Mouse (Mus musculus): ENCODE measurements around the gene Mgea5. TPM values are rescaled to one million over a fixed set of nuclear protein-coding genes. Genes with fewer than 3 reads are reported as not detected.
A peak's percentile ranks its signal among the peaks of the same experiment; 100 is the strongest.

Gene Mgea5
- polyA plus RNA-seq (2014; fragmentation: Nextera tagmentation; extraction: Ambion mirVana): 46.3 and 67.8 TPM in 2 replicates

GRCm38 (mm10) chr19:45783181-45783932 is at the start of gene Mgea5:
Gene Mgea5 (minus strand): TSS chr19:45783837.
- peaks cover 17% of the 10 kb centered on the region for H3K36me3 ChIP-seq (ENCODE audit: control insufficient read depth, insufficient read depth, low read length)
- H3K4me2 ChIP-seq (replicated peaks; ENCODE audit: low read depth, low read length): peak within 1 kb of the TSS; percentile 70
- peak within 1 kb of the TSS; percentile 76 for H3K4me3 ChIP-seq (ENCODE audit: low read length)
- no peaks in the 10 kb centered on the region for H3K27me3 ChIP-seq (ENCODE audit: control insufficient read depth, insufficient read depth, low read length)
- H3K9me3 ChIP-seq (ENCODE audit: control insufficient read depth, low read length): no peaks in the 10 kb centered on the region
- peaks cover 14% of the 10 kb centered on the region for H3K4me1 ChIP-seq (ENCODE audit: control insufficient read depth, insufficient read depth, low read length)
- under 1% methylated on average over 62 of the region's 71 CpGs for WGBS
- H3K27ac ChIP-seq (ENCODE audit: low read depth, low read length): peak within 1 kb of the TSS; percentile 97
- ATAC-seq (ENCODE audit: low FRiP score, low TSS enrichment): peak; percentile 98
- H3K9ac ChIP-seq (ENCODE audit: low read depth, low read length): peak within 1 kb of the TSS; percentile 86

GRCm38 (mm10) chr19:45830679-45831078 is 47.0 kb upstream of the Mgea5 start:
- no peak for ATAC-seq (ENCODE audit: low FRiP score, low TSS enrichment)
- WGBS: 32% methylated on average over 2 of the region's 2 CpGs
- Histone ChIP-seq H3K4me2 (replicated peaks; ENCODE audit: low read depth, low read length) (no peak overlapping the region), H3K36me3 (ENCODE audit: control insufficient read depth, insufficient read depth, low read length) (no peaks in the 10 kb centered on the region), H3K9me3 (ENCODE audit: control insufficient read depth, low read length) (no peaks in the 10 kb centered on the region), H3K4me1 (ENCODE audit: control insufficient read depth, insufficient read depth, low read length) (peaks cover 4% of the 10 kb centered on the region; the same call in 1 of the 2 replicates), H3K4me3 (ENCODE audit: low read length) (no peak overlapping the region), H3K27ac (ENCODE audit: low read depth, low read length) (no peak overlapping the region), H3K27me3 (ENCODE audit: control insufficient read depth, insufficient read depth, low read length) (no peaks in the 10 kb centered on the region), H3K9ac (ENCODE audit: low read depth, low read length) (no peak overlapping the region)

GRCm38 (mm10) chr19:45827736-45828135 is 44.1 kb upstream of the Mgea5 start:
- Histone ChIP-seq H3K4me1 (ENCODE audit: control insufficient read depth, insufficient read depth, low read length) (peaks cover 4% of the 10 kb centered on the region; the same call in 1 of the 2 replicates), H3K27me3 (ENCODE audit: control insufficient read depth, insufficient read depth, low read length) (no peaks in the 10 kb centered on the region), H3K4me3 (ENCODE audit: low read length) (no peak overlapping the region), H3K9ac (ENCODE audit: low read depth, low read length) (no peak overlapping the region), H3K4me2 (replicated peaks; ENCODE audit: low read depth, low read length) (no peak overlapping the region), H3K9me3 (ENCODE audit: control insufficient read depth, low read length) (no peaks in the 10 kb centered on the region), H3K36me3 (ENCODE audit: control insufficient read depth, insufficient read depth, low read length) (no peaks in the 10 kb centered on the region), H3K27ac (ENCODE audit: low read depth, low read length) (no peak overlapping the region)
- no peak for ATAC-seq (ENCODE audit: low FRiP score, low TSS enrichment)
- 94% methylated on average over 3 of the region's 3 CpGs for WGBS

- Histone ChIP-seq H3K9me3 (ENCODE audit: control insufficient read depth, low read length) (no peaks in the 10 kb centered on the region), H3K36me3 (ENCODE audit: control insufficient read depth, insufficient read depth, low read length) (no peaks in the 10 kb centered on the region), H3K9ac (ENCODE audit: low read depth, low read length) (no peak overlapping the region), H3K4me1 (ENCODE audit: control insufficient read depth, insufficient read depth, low read length) (peaks cover 4% of the 10 kb centered on the region; the same call in 1 of the 2 replicates), H3K4me3 (ENCODE audit: low read length) (no peak overlapping the region), H3K4me2 (replicated peaks; ENCODE audit: low read depth, low read length) (no peak overlapping the region), H3K27ac (ENCODE audit: low read depth, low read length) (no peak overlapping the region), H3K27me3 (ENCODE audit: control insufficient read depth, insufficient read depth, low read length) (no peaks in the 10 kb centered on the region)
- ATAC-seq (ENCODE audit: low FRiP score, low TSS enrichment): no peak
- WGBS: 83% methylated on average over 5 of the region's 5 CpGs
These were observed 43.5 kb upstream of the Mgea5 start for GRCm38 (mm10) chr19:45827125-45827524.

- ATAC-seq (ENCODE audit: low FRiP score, low TSS enrichment): no peak
- H3K9ac ChIP-seq (ENCODE audit: low read depth, low read length): no peak overlapping the region
These were observed 42.5 kb upstream of the Mgea5 start for GRCm38 (mm10) chr19:45826146-45826545.

GRCm38 (mm10) chr19:45821832-45822231 is 38.2 kb upstream of the Mgea5 start:
- Histone ChIP-seq H3K9me3 (ENCODE audit: control insufficient read depth, low read length) (no peaks in the 10 kb centered on the region), H3K9ac (ENCODE audit: low read depth, low read length) (no peak overlapping the region), H3K4me1 (ENCODE audit: control insufficient read depth, insufficient read depth, low read length) (peaks cover 9% of the 10 kb centered on the region), H3K4me2 (replicated peaks; ENCODE audit: low read depth, low read length) (no peak overlapping the region), H3K27ac (ENCODE audit: low read depth, low read length) (no peak overlapping the region), H3K4me3 (ENCODE audit: low read length) (no peak overlapping the region), H3K36me3 (ENCODE audit: control insufficient read depth, insufficient read depth, low read length) (no peaks in the 10 kb centered on the region), H3K27me3 (ENCODE audit: control insufficient read depth, insufficient read depth, low read length) (no peaks in the 10 kb centered on the region)
- WGBS: 65% methylated on average over 5 of the region's 5 CpGs
- ATAC-seq (ENCODE audit: low FRiP score, low TSS enrichment): no peak

More at GRCm38 (mm10) chr19:45826146-45826545, 42.5 kb upstream of the Mgea5 start:
- no peaks in the 10 kb centered on the region for H3K27me3 ChIP-seq (ENCODE audit: control insufficient read depth, insufficient read depth, low read length)
- no peak overlapping the region for H3K4me2 ChIP-seq (replicated peaks; ENCODE audit: low read depth, low read length)
- H3K9me3 ChIP-seq (ENCODE audit: control insufficient read depth, low read length): no peaks in the 10 kb centered on the region
- no peak overlapping the region for H3K4me3 ChIP-seq (ENCODE audit: low read length)
- WGBS: 88% methylated on average over 3 of the region's 3 CpGs
- H3K36me3 ChIP-seq (ENCODE audit: control insufficient read depth, insufficient read depth, low read length): no peaks in the 10 kb centered on the region
- H3K4me1 ChIP-seq (ENCODE audit: control insufficient read depth, insufficient read depth, low read length): no peaks in the 10 kb centered on the region
- no peak overlapping the region for H3K27ac ChIP-seq (ENCODE audit: low read depth, low read length)

- Histone ChIP-seq H3K4me1 (ENCODE audit: control insufficient read depth, insufficient read depth, low read length) (peaks cover 28% of the 10 kb centered on the region), H3K9ac (ENCODE audit: low read depth, low read length) (no peak overlapping the region), H3K27ac (ENCODE audit: low read depth, low read length) (no peak overlapping the region), H3K9me3 (ENCODE audit: control insufficient read depth, low read length) (no peaks in the 10 kb centered on the region), H3K4me3 (ENCODE audit: low read length) (no peak overlapping the region), H3K36me3 (ENCODE audit: control insufficient read depth, insufficient read depth, low read length) (no peaks in the 10 kb centered on the region), H3K4me2 (replicated peaks; ENCODE audit: low read depth, low read length) (no peak overlapping the region), H3K27me3 (ENCODE audit: control insufficient read depth, insufficient read depth, low read length) (no peaks in the 10 kb centered on the region)
- ATAC-seq (ENCODE audit: low FRiP score, low TSS enrichment): no peak
- WGBS: 71% methylated on average over 11 of the region's 11 CpGs
These were observed 34.3 kb upstream of the Mgea5 start for GRCm38 (mm10) chr19:45817816-45818490.

- H3K36me3 ChIP-seq (ENCODE audit: control insufficient read depth, insufficient read depth, low read length): no peaks in the 10 kb centered on the region
- H3K4me3 ChIP-seq (ENCODE audit: low read length): peak overlapping the region; percentile 35; the same call in 1 of the 2 replicates
- H3K27ac ChIP-seq (ENCODE audit: low read depth, low read length): peak overlapping the region; percentile 31; the same call in 1 of the 2 replicates
- peaks cover 38% of the 10 kb centered on the region for H3K4me1 ChIP-seq (ENCODE audit: control insufficient read depth, insufficient read depth, low read length)
- 7% methylated on average over 8 of the region's 8 CpGs for WGBS
- H3K27me3 ChIP-seq (ENCODE audit: control insufficient read depth, insufficient read depth, low read length): no peaks in the 10 kb centered on the region
- H3K9ac ChIP-seq (ENCODE audit: low read depth, low read length): no peak overlapping the region
- ATAC-seq (ENCODE audit: low FRiP score, low TSS enrichment): peak; percentile 22; the same call in 1 of the 2 replicates
- peak overlapping the region; percentile 74 for H3K4me2 ChIP-seq (replicated peaks; ENCODE audit: low read depth, low read length)
- no peaks in the 10 kb centered on the region for H3K9me3 ChIP-seq (ENCODE audit: control insufficient read depth, low read length)
These were observed 33.1 kb upstream of the Mgea5 start for GRCm38 (mm10) chr19:45816727-45817126.

Measured in kidney, embryonic 14.5 days (tissue).